Comparison of ENCODE assay signal across 26 mouse cellular contexts in the genomic region with DNA sequence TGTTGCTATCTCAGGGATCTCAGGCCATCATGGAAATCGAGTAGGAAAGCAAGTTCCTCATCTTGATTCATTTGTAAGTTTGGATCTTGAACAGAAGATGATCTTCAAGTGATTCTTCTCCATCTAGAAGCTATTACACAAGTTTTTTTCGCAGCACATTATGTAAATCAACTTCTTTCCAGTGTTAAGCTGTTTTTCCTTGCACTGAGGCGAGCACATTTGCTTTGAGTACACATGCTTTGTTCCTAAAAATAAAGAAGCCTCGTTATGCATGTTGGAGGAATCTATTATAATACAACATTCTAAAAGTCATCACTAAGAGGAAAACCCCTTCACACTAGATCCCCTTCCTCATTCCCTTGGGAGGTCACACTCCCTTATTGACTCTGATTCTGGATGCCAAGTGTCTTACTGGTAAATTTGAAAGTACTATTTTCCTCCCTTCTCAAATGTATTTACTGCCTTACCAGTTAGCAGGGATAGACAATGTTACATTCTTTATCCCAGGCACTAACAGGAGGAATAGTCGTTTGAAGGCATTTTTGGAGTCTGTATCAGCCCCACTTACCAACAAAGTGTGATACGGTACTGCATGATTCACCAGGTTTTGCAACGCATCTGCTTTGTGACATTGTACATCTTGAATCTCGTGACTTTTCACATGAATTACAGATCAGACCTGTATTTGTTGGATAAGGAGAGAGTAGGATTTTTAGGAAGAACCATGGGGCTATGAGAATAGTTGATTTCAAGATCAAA. TPM values are rescaled to one million over a fixed set of nuclear protein-coding genes. Genes with fewer than 3 reads are reported as not detected.
"Had no signal": no experiment of that assay in that cellular context is flagged by ENCODE, and none has a peak within 500 bp of the region (broad histone marks: within the 10 kb centered on the region; RNA-seq: fewer than 3 reads in every experiment).

No protein-coding gene starts in this region.

- H3K9me3 ChIP-seq: limb, embryonic 10.5 days; limb, embryonic 13.5 days; liver, embryonic 12.5 days; liver, embryonic 15.5 days; lung, embryonic 15.5 days; megakaryocyte, embryonic 14.5 days; neural tube, embryonic 12.5 days; neural tube, embryonic 15.5 days had no signal

- H3K27me3 ChIP-seq: limb, embryonic 13.5 days; liver, embryonic 12.5 days; liver, embryonic 15.5 days; lung, embryonic 15.5 days; megakaryocyte, embryonic 14.5 days; neural tube, embryonic 12.5 days; neural tube, embryonic 15.5 days had no signal

- ATAC-seq: intestine, embryonic 16.5 days; liver, embryonic 12.5 days had no signal

- H3K9ac ChIP-seq: limb, embryonic 13.5 days; liver, embryonic 12.5 days; liver, embryonic 15.5 days; lung, embryonic 15.5 days; neural tube, embryonic 12.5 days; neural tube, embryonic 15.5 days had no signal

- H3K27ac ChIP-seq: limb, embryonic 10.5 days; limb, embryonic 13.5 days; liver, embryonic 12.5 days; liver, embryonic 15.5 days; lung, embryonic 15.5 days; midbrain, embryonic 10.5 days; neural tube, embryonic 12.5 days; neural tube, embryonic 15.5 days; stomach, postnatal 0 days had no signal

- H3K4me1 ChIP-seq: limb, embryonic 10.5 days; limb, embryonic 13.5 days; liver, embryonic 12.5 days; liver, embryonic 15.5 days; lung, embryonic 15.5 days; midbrain, embryonic 10.5 days; neural tube, embryonic 12.5 days; neural tube, embryonic 15.5 days had no signal

- DNase-seq: kidney, adult 18-20 months; kidney, adult 9 months; kidney, postnatal 14 days; kidney, postnatal 4 days; liver; lung, adult 18-20 months; lung, postnatal 10 days; lung, postnatal 36 days; midbrain, embryonic 14.5 days; retina, postnatal 1 day; right cerebral cortex, postnatal 4 days; thymus, postnatal 25 days had no signal

- H3K36me3 ChIP-seq: limb, embryonic 10.5 days; limb, embryonic 13.5 days; liver, embryonic 12.5 days; liver, embryonic 15.5 days; lung, embryonic 15.5 days; midbrain, embryonic 10.5 days; neural tube, embryonic 12.5 days; neural tube, embryonic 15.5 days had no signal

- H3K4me3 ChIP-seq: limb, embryonic 10.5 days; limb, embryonic 13.5 days; liver, embryonic 12.5 days; liver, embryonic 15.5 days; lung, embryonic 15.5 days; megakaryocyte, embryonic 14.5 days; midbrain, embryonic 10.5 days; neural tube, embryonic 12.5 days; neural tube, embryonic 15.5 days had no signal

- H3K4me2 ChIP-seq: limb, embryonic 13.5 days; liver, embryonic 12.5 days; liver, embryonic 15.5 days; lung, embryonic 15.5 days; neural tube, embryonic 12.5 days; neural tube, embryonic 15.5 days had no signal

RNA-seq across cellular contexts. Expression of a gene that starts 3.9 kb away (rescaled TPM):
- polyA plus RNA-seq: intestine, embryonic 16.5 days; kidney, embryonic 16.5 days; limb, embryonic 10.5 days; limb, embryonic 13.5 days; liver, embryonic 12.5 days; liver, embryonic 15.5 days; lung, embryonic 15.5 days; midbrain, embryonic 10.5 days; midbrain, embryonic 14.5 days; neural tube, embryonic 12.5 days; neural tube, embryonic 15.5 days; stomach, embryonic 14.5 days; stomach, postnatal 0 days; thymus, postnatal 0 days had no signal

RNA-seq across cellular contexts. Expression of a gene that starts 40.2 kb away (rescaled TPM):
- polyA plus RNA-seq: intestine, embryonic 16.5 days; kidney, embryonic 16.5 days; limb, embryonic 13.5 days; liver, embryonic 12.5 days; liver, embryonic 15.5 days; lung, embryonic 15.5 days; midbrain, embryonic 10.5 days; midbrain, embryonic 14.5 days; neural tube, embryonic 12.5 days; neural tube, embryonic 15.5 days; stomach, embryonic 14.5 days; stomach, postnatal 0 days; thymus, postnatal 0 days had no signal
